Mouse (Mus musculus) midbrain, embryonic 13.5 days (tissue): Measurements from ENCODE around the gene Enthd1. TPM values are rescaled to one million over a fixed set of nuclear protein-coding genes. Genes with fewer than 3 reads are reported as not detected.

Experiments
- ATAC-seq: fragments of 200-750 bp; cut with Nextera tagmentation; 2 replicates; pipeline ENCODE4 v1.8.0; 2017; ENCODE audit warnings: mild to moderate bottlenecking, moderate TSS enrichment, moderate library complexity
- H3K27ac ChIP-seq: fragments of 300-500 bp; sonication (generic); 2 replicates; pipeline ENCODE4 v1.5.1; 2015; ENCODE audit warnings: inconsistent platforms, mild to moderate bottlenecking, moderate library complexity
- H3K27me3 ChIP-seq: fragments of 300-500 bp; sonication (generic); 2 replicates; pipeline ENCODE4 v1.6.1; 2015; ENCODE audit warnings: mild to moderate bottlenecking, inconsistent platforms
- H3K36me3 ChIP-seq: fragments of 300-500 bp; sonication (generic); 2 replicates; pipeline ENCODE4 v1.6.1; 2015; ENCODE audit warnings: mild to moderate bottlenecking, inconsistent platforms
- H3K4me1 ChIP-seq: fragments of 300-500 bp; sonication (generic); replicated peaks from 2 replicates; pipeline ENCODE4 v1.6.1; 2015; ENCODE audit warnings: inconsistent platforms
- H3K4me2 ChIP-seq: fragments of 300-500 bp; sonication (generic); replicated peaks from 2 replicates; pipeline ENCODE4 v1.6.1; 2015; ENCODE audit warnings: moderate library complexity, mild to moderate bottlenecking, inconsistent platforms
- H3K4me3 ChIP-seq: fragments of 300-500 bp; sonication (generic); replicated peaks from 2 replicates; pipeline ENCODE4 v1.5.1; 2015; ENCODE audit warnings: mild to moderate bottlenecking, inconsistent platforms
- H3K9ac ChIP-seq: fragments of 300-500 bp; sonication (generic); replicated peaks from 2 replicates; pipeline ENCODE4 v1.6.1; 2015; ENCODE audit warnings: mild to moderate bottlenecking, inconsistent platforms
- H3K9me3 ChIP-seq: fragments of 300-500 bp; sonication (generic); 2 replicates; pipeline ENCODE4 v1.6.1; 2016; ENCODE audit warnings: mild to moderate bottlenecking, inconsistent platforms
- WGBS: fragments of 180-500 bp; shearing (Covaris S2); methylation state at CpG from one replicate; pipeline ENCODE4 v1.1.7; 2015; 5-methylcytosine and 5-hydroxymethylcytosine counted together
- polyA plus RNA-seq: library from polyadenylated mRNA; unstranded; fragments of >200 nt; fragmentation: Nextera tagmentation; extraction: Ambion mirVana; gene quantifications from 2 replicates; pipeline ENCODE4 v1.2.1, GENCODE M21; 2015

Gene Enthd1
- polyA plus RNA-seq, 1 experiment from 2014 or later, result not detected

DNA sequence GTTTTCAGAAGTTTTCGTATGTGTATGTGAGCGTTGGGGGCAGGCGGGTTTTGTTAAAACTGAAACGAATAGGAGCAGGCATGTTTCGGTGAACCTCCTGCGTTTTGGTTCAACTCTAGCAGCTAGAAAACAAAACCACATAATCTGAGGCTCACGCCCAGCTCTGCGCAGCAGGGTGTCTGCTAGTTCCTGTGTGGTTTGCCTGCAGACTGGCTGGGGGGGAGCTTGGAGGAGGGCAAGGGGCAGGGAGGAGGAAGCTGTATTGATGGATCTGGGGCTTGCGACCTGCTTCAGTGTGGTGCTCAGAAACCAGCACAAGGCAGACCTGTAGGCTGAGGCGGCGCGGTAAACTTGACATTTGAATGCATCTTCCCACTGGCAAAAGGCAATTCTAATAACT is 7.3 kb upstream of the Enthd1 start, which contains the start of gene Grap2:
TSS of gene Grap2 (plus strand) at position 304 of the 400 bp plus-strand sequence.
- Histone ChIP-seq H3K27me3 (peaks cover 8% of the 10 kb centered on the region; the same call in 1 of the 2 replicates), H3K4me1 (peaks cover 6% of the 10 kb centered on the region), H3K27ac (no peak within 1 kb of the TSS), H3K9me3 (no peaks in the 10 kb centered on the region), H3K4me2 (no peak within 1 kb of the TSS), H3K9ac (no peak within 1 kb of the TSS), H3K4me3 (no peak within 1 kb of the TSS), H3K36me3 (no peaks in the 10 kb centered on the region)
- WGBS, result 62% methylated on average over 12 of the region's 12 CpGs
- ATAC-seq, result no peak

DNA sequence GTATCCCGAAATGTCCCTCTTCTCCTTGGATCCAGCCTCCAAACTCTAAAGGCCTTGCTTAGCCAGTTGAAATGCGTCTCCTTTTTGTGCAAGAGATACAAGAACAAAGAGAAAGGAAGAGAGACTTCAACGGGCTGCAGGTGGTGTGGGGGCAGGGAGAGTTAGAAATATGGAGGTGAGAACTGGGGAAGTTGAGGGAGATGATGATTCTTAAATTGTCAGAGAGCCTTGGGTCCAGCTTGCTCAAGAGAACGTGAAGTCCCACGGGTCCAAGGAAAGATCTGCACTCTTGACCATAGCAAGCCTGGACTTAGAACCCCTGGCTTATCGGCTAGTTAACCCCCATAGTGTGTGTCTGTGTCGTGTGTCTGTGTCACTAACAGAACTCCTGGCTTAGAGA is 6.7 kb upstream of the Enthd1 start:
- Histone ChIP-seq H3K27ac (no peak overlapping the region), H3K9me3 (no peaks in the 10 kb centered on the region), H3K9ac (no peak overlapping the region), H3K4me1 (no peaks in the 10 kb centered on the region), H3K4me2 (no peak overlapping the region), H3K4me3 (no peak overlapping the region), H3K27me3 (0 out of 2 replicates have a peak, but pooled peaks cover 5% of the 10 kb centered on the region), H3K36me3 (no peaks in the 10 kb centered on the region)
- ATAC-seq, result no peak
- 69% methylated on average over 7 of the region's 7 CpGs for WGBS

DNA sequence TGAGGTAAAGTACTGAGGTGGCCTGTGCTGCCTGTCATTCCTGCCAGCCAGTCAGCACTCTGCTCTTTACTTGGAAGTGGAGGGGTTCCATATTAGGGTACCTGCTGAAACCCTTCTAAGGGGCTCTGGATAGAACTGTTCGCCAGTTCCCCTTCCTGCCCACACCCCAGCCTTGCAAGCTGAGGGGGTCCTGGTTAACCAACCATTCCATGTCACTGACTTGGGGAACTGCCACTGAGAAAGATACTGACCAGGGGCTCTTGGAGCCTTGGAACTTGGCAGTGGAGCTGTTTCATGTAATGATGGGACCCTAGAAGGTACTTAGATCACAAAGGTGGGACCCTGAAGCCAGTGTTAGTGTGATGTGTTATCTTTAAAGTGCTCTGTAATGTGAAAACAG is 5.3 kb upstream of the Enthd1 start:
- Histone ChIP-seq H3K27me3 (no peaks in the 10 kb centered on the region), H3K4me1 (peaks cover 5% of the 10 kb centered on the region), H3K4me3 (no peak overlapping the region), H3K4me2 (no peak overlapping the region), H3K9me3 (no peaks in the 10 kb centered on the region), H3K36me3 (no peaks in the 10 kb centered on the region), H3K9ac (no peak overlapping the region), H3K27ac (no peak overlapping the region)
- no peak for ATAC-seq
- WGBS, result 89% methylated on average over 1 of the region's 1 CpGs

DNA sequence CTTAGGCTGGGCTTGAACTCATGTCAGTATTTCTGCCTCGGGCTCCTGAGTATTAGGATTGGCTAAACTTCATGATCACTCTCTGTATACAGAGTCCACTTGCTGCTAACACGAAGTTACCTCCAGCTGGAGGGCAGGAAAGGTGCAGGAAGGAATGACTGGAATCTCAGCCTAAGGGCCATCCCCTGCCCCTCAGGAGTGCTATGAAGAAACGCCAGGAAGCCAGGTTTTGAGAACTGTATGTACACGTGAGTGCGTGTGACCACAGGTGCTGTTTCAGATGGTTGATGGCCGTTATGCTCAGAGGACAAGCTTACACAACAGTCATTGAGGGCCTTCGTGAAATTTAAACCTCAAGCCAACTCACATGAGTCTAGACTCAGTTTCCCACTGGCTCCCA is 4.2 kb upstream of the Enthd1 start:
- Histone ChIP-seq H3K4me1 (peaks cover 5% of the 10 kb centered on the region), H3K9ac (no peak overlapping the region), H3K9me3 (no peaks in the 10 kb centered on the region), H3K4me2 (no peak overlapping the region), H3K36me3 (no peaks in the 10 kb centered on the region), H3K4me3 (no peak overlapping the region), H3K27ac (no peak overlapping the region), H3K27me3 (no peaks in the 10 kb centered on the region)
- ATAC-seq, result no peak
- 84% methylated on average over 7 of the region's 7 CpGs for WGBS

DNA sequence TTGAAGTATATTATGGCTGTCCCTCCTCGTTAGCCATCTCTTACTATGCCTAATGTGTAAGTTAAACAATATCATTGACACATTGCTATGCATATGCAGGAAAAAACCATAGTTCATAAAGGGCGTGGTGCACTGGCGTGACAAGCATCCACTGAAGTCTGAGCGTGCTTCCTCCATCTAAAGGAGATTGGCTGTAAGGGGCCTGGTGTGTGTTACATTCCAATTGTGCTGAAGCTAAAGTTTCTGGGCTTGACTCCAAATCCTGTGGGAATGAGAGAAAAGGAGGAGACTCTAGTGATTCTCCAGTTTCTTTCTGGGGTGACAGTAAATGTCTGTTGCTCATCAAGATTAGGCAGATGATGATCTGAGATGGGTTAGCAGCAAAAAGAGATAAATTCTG is 2.8 kb upstream of the Enthd1 start:
- Histone ChIP-seq H3K9ac (no peak overlapping the region), H3K4me1 (peaks cover 5% of the 10 kb centered on the region), H3K9me3 (no peaks in the 10 kb centered on the region), H3K36me3 (no peaks in the 10 kb centered on the region), H3K4me3 (no peak overlapping the region), H3K27ac (no peak overlapping the region), H3K4me2 (no peak overlapping the region), H3K27me3 (no peaks in the 10 kb centered on the region)
- no peak for ATAC-seq
- 88% methylated on average over 4 of the region's 4 CpGs for WGBS

DNA sequence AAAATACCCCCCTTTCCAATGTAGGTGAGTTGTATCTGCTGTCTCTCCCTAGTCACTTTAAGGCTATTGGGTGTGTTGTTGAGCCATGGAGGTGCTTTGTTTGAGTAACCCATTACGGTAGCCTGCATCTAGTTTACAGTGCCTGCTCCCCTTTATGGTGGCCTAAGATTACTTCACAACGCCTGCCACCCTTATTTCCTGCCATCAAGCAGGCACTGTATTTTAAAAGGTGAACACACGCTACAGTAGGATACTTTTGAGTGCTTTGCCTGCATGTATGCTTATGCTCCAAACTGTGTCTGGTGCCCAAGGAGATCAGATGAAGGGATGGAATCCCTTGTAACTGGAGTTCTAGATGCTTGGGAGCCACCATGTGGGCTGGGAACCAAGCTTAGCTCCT is 2.2 kb upstream of the Enthd1 start:
- Histone ChIP-seq H3K4me2 (no peak overlapping the region), H3K4me3 (no peak overlapping the region), H3K36me3 (no peaks in the 10 kb centered on the region), H3K9ac (no peak overlapping the region), H3K9me3 (no peaks in the 10 kb centered on the region), H3K27me3 (no peaks in the 10 kb centered on the region), H3K4me1 (peaks cover 5% of the 10 kb centered on the region), H3K27ac (no peak overlapping the region)
- ATAC-seq, result no peak
- 89% methylated on average over 3 of the region's 3 CpGs for WGBS

DNA sequence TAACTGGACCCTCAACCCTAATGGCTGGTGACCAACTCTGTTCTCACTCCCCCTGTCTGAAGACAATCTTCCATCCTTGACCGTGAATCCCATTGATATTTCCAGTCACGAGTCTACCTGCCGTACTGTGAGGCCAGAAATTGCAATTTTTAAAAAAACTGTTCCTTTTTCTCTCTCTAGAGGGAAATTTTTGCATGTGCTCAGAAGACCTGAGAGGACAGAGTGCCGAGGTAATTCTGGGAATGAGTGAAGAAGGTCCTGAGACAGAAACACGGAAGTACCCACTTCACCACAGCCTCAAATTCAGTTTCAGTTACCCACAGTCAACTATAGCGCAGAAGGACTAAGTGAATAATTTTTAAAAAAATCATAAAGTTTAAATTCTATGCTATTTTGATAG is 1.7 kb upstream of the Enthd1 start:
- H3K4me1 ChIP-seq, result peaks cover 5% of the 10 kb centered on the region
- H3K27ac ChIP-seq, result no peak overlapping the region
- H3K9me3 ChIP-seq, result no peaks in the 10 kb centered on the region
- H3K36me3 ChIP-seq, result no peaks in the 10 kb centered on the region
- H3K9ac ChIP-seq, result no peak overlapping the region
- H3K27me3 ChIP-seq, result no peaks in the 10 kb centered on the region
- no peak for ATAC-seq
- WGBS, result 90% methylated on average over 6 of the region's 6 CpGs
- no peak overlapping the region for H3K4me3 ChIP-seq
- H3K4me2 ChIP-seq, result no peak overlapping the region

DNA sequence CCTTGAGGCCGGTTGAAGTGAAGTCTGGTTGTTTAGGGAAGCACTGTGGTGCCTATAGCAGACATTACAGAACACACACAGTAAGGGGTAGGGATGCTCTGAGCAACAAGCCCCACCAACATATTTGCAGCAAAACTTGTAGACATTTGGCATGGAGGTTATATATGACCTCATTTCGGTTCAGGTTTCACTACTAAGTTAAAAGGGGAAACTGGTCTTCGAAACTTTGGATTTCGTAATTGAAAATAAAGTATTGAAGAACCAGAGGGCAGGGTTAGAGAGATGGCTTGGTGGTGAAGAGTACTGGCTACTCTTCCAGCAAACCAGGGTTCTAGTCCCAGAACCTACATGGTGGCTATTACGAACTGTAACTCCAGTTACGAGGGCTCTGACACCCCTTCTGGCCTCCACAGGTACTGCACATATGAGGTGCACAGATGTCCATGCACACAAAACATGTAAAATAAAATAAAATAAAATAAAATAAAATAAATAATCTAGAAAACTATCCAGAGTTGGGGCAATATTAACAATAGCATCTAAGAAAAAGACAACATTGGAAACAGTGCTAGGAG is 1.2 kb downstream of the Enthd1 start:
- Histone ChIP-seq H3K9ac (no peak overlapping the region), H3K27me3 (no peaks in the 10 kb centered on the region), H3K9me3 (no peaks in the 10 kb centered on the region), H3K27ac (no peak overlapping the region), H3K36me3 (no peaks in the 10 kb centered on the region), H3K4me3 (no peak overlapping the region), H3K4me1 (peaks cover 13% of the 10 kb centered on the region), H3K4me2 (no peak overlapping the region)
- ATAC-seq, result no peak
- WGBS, result 95% methylated on average over 6 of the region's 6 CpGs

DNA sequence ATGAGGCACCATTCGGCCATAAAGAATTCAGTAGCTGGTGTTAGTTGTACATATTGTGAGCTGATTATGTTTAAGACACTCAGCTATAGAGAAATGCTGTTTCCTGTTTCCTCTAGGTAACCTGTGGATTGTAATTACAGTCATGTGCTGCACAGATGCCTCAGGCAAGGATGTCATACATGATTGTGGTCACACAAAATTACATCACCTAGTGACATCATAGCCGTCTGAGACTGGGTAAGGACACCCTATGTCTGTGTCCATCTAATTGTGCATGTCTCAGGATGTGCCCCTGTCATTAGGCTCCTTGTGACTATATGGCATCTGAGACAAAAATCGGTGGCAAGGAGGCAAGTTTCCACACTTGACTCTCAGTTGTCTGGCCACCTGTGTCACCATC is 2.5 kb downstream of the Enthd1 start:
- Histone ChIP-seq H3K27me3 (no peaks in the 10 kb centered on the region), H3K27ac (no peak overlapping the region), H3K4me3 (no peak overlapping the region), H3K4me2 (no peak overlapping the region), H3K9ac (no peak overlapping the region), H3K4me1 (peaks cover 13% of the 10 kb centered on the region), H3K9me3 (no peaks in the 10 kb centered on the region), H3K36me3 (no peaks in the 10 kb centered on the region)
- no peak for ATAC-seq
- WGBS, result 92% methylated on average over 3 of the region's 3 CpGs

DNA sequence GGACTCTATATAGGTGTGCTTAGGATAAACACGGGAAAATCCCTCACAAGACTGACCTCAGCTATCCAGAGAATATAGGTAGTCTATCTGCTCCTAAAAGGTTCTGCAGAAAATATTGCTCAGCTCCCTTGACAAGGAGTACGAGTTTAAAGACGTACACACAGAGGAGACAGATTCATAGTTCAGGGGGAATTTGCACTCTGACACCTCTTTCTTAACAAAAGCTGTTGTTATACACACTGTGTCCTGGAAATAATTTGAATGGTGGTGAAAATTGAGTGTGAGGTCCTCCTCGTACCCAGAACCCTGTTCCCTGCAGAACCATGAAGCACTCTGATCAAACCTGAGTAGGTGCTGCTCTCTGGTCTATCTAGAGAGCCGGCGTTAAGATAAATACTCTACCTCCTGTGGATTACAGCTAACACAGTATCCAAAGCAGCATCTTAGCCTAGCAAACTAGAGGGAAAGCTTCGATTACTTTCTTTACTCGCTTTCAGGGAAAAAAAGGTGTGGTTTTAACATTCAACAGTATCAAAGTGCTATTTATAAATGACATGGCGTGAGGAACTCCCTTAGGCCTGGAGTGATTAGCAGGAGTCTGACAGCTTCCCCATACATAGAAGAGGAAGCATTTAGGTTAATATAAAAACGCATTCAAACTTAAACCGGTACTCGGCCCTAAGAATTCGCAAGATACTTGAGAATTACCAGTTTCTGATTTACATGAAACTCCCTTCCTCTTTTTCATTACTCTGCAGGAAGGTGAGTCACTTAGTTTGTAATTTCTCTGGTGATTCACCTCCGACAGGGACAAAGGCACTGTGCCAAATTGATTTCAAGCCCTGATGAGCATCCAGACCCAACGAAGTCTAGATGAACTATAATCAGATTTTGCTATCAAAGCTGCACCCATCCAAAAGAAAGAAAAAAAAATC is 4.0 kb downstream of the Enthd1 start:
- Histone ChIP-seq H3K4me2 (no peak overlapping the region), H3K4me3 (no peak overlapping the region), H3K27ac (no peak overlapping the region), H3K27me3 (no peaks in the 10 kb centered on the region), H3K9me3 (no peaks in the 10 kb centered on the region), H3K4me1 (peaks cover 13% of the 10 kb centered on the region), H3K36me3 (no peaks in the 10 kb centered on the region), H3K9ac (no peak overlapping the region)
- 59% methylated on average over 15 of the region's 15 CpGs for WGBS
- no peak for ATAC-seq

DNA sequence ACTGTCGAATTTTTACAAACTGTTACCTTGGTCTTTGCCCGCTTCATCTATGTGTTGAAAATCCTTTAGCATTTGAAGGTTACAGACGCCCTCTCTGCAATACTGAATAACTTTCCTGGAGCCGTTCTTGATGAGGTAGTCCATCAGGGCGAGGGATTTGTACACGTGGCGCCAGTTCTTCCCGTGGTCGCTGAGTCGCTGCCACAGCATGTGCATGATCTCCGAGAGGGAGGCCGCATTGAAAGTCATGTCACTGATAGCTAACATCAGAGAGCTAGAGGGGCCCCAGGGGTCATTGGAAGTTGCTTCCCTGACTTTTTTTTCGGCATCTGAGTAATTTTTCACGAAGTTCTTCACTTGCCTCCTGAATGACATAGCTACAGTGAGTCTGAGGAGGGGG is 5.0 kb downstream of the Enthd1 start:
- no peaks in the 10 kb centered on the region for H3K27me3 ChIP-seq
- no peaks in the 10 kb centered on the region for H3K9me3 ChIP-seq
- no peaks in the 10 kb centered on the region for H3K36me3 ChIP-seq
- H3K27ac ChIP-seq, result no peak overlapping the region
- H3K4me1 ChIP-seq, result peaks cover 8% of the 10 kb centered on the region; the same call in 1 of the 2 replicates
- no peak overlapping the region for H3K4me2 ChIP-seq
- ATAC-seq, result no peak
- no peak overlapping the region for H3K9ac ChIP-seq
- WGBS, result 68% methylated on average over 14 of the region's 14 CpGs
- H3K4me3 ChIP-seq, result no peak overlapping the region

DNA sequence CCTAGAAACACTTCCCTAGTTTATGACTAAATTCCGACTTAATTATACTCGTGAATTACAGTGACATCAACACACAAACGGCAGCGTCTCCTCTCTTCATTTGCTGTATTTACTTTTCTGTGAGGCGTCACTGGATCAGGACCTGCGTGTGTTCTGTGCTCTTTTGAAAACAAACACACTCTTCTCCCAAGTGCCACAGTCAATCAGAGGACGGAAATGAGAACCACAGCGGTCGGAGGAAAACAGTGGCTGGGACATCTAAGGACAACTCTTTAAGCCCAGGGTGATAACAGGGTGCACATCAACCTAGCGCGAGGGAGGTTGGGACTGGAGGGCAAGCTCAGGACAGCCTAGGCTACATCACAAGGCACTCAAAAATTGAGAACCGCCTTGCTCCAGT is 5.4 kb downstream of the Enthd1 start:
- no peak for ATAC-seq
- no peak overlapping the region for H3K4me3 ChIP-seq
- no peak overlapping the region for H3K9ac ChIP-seq
- H3K27me3 ChIP-seq, result no peaks in the 10 kb centered on the region
- peaks cover 8% of the 10 kb centered on the region; the same call in 1 of the 2 replicates for H3K4me1 ChIP-seq
- WGBS, result 78% methylated on average over 12 of the region's 12 CpGs
- H3K4me2 ChIP-seq, result no peak overlapping the region
- no peaks in the 10 kb centered on the region for H3K9me3 ChIP-seq
- H3K36me3 ChIP-seq, result no peaks in the 10 kb centered on the region
- H3K27ac ChIP-seq, result no peak overlapping the region
